Mouse (Mus musculus) MEL-GATA-1-ER (cell line): ENCODE measurements around the gene Pitx1.

Source experiments
- DNase-seq: peaks from one replicate; pipeline ENCODE4 v3.0.0-alpha.2; 2012; ENCODE audit warnings: low read depth; ENCODE audit errors: extremely low read depth

Gene Pitx1

GRCm38 (mm10) chr13:55830833-55831721 is 4.9 kb downstream of the Pitx1 start:
- DNase-seq, result no peak

GRCm38 (mm10) chr13:55830081-55830832 is 5.7 kb downstream of the Pitx1 start:
- no peak for DNase-seq

- no peak for DNase-seq
Observed at GRCm38 (mm10) chr13:55829018-55829655, 6.9 kb downstream of the Pitx1 start.

DNA sequence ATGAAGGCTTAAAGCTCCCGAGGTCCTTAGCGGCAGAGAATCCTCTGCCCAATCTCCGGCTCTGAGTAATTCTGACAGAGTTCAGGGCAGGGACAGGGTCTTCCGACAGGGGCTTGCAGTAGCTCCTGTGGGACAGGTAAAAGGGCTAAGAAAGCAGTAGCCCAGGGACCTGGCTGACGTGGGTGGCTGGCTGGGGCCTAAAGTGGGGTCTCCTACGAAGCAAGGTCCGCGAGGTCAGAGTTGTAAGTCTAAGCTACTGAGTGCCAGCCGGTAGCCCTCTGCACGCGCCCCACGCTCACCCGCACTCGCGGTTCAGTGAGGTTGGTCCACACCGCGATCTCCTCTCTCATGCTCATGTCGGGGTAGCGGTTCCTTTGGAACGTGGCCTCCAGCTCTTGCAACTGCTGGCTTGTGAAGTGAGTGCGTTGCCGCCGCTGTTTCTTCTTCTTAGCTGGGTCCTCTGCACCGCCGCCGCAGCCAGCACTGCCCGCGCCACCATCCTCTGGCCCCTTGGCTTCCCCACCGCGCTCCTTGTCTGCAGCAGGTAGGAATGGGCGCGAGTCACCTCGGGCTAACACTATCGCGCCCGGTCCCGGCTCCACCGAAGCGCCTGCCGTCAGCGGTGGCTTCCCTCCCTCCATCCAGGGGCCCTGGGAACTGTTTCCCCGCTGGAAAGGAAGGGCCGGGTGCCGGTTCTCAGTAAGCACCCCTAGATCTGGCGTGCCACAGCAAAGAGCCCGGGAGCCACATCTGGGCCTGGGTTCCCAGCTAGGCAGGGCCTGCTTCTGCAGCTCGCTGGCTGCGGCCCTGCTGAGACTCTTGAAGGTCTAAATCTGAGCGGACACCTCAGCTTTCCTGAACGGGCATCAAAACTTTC is 7.6 kb downstream of the Pitx1 start:
- DNase-seq, result no peak

DNA sequence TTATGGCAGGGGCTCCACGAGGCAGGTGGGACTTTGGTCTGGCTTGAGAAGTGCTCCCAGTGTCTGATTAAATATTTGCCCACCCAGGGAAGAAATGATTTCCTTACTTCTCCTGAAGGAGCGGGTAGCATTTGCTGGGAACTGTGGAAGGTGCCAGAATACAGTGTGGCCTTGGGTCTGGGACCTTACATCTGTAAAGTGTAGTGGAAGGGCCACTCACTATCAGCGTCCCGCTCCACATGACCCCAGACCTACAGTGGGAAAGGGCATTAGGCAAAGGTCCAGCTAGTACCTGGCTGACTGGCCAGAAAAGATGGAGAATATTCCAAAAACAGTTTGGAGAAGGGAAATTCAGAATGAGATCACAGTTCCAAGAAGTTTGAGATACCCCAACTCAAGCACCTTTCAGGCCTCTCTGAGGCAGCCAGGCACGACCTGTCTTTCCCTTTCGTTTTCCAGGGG is 8.3 kb downstream of the Pitx1 start:
- no peak for DNase-seq

DNA sequence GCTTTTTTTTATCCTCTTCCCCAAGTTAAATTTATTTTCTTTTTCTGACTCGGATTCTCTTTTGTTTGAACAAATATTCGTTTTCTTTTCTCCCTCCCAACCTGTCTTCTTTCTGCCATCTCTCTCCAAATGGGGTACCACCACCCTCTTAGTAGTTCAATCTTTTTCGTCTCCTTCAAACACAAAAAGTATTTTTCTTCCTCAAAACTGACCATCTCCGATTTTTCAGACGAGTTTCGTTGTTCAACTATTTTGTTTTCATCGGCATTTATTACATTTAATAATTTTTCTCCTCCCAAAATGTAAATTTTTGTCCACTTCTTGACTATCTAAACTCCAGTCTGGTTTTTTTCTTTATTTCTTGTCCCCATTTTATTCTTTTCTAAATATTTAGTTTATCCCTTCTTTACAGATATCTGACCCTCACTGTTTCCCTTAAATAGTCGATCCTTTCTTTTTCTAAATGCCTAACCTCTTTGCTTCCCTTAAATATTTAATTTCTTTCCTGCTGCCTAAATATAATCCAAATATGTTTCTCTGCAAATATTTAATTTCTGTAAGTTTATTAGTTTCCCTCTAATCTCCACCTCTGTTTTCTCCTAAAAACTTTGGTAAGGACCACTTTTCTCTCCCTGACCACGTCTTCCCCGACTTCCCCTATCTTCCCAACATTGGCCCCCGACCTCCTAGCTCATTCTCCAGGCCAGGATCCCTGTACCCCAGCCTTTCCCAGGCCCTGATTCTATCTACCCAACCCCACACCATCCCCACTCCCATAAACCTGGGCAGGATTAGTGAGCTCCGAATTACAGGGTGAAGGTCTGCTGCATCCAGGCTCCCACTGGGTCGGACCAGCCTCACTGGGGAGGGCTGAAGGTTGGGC is 9.0 kb downstream of the Pitx1 start:
- DNase-seq, result no peak

DNA sequence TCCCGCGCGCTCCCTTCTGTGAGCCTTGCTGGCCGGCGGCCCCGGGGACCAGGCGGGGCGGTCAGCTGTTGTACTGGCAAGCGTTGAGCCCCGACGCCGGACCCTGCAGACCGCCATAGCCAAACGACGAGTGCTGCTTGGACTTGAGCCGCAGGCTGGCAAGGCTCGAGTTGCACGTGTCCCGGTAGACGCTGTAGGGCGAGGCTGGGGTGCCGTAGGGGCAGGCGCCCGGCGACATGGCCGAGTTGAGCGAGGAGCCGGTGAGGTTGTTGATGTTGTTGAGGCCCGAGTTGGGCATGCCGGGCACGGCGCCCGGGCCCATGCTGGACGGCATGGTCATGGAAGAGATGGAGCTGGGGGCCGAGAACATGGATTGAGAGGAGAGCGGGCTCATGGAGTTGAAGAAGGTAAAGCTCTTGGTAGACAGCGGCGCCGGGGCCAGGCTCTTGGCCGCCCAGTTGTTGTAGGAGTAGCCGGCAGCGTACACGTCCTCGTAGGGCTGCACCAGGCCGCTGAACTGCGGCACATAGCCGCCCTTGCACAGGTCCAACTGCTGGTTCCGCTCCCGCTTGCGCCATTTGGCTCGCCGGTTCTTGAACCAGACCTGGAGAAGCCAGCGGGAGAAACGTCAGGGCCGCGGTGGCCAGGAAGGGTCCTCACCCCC is 9.9 kb downstream of the Pitx1 start:
- no peak for DNase-seq

GRCm38 (mm10) chr13:55825245-55825681 is 10.7 kb downstream of the Pitx1 start:
- no peak for DNase-seq

DNA sequence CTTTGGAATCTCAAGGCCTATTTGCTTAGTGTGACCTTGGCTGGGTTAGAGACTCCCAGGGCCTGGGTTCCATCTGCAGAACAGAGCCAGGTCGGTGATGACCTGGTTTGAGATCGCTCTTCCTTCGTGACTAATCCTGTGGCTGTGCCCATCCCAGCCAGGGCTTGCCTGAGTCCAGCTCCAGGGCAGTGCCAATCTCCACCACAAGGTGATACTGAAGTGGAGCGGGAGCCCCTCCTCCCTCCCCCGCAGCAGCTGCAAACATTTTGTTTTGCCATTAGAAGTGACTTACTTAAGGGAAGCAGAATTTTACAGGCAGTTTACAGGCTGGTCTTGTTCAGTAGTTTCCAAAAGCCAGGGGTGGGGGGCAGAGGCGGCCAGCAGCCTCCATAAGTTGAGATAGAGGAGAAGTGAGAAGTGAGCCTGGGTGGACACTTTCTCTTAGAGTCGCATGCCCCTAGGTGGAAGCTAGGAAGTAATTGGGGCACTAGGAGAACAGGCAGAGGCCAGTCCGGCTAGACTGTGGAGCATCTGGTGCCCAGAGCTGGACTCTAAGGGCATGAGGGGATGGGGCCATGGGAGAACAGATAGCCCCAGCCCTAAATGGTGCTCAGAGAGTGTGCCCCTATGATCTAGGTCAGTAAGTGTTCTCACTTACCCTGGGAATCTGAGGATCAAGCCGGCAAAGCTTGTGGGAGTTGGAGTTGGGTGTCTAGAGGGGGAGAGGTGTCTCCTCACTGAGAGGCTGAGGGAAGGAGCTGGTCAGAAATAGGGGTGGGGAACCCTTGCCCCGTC is 11.6 kb downstream of the Pitx1 start:
- no peak for DNase-seq

GRCm38 (mm10) chr13:55822499-55822898 is 13.5 kb downstream of the Pitx1 start:
- DNase-seq, result no peak

DNA sequence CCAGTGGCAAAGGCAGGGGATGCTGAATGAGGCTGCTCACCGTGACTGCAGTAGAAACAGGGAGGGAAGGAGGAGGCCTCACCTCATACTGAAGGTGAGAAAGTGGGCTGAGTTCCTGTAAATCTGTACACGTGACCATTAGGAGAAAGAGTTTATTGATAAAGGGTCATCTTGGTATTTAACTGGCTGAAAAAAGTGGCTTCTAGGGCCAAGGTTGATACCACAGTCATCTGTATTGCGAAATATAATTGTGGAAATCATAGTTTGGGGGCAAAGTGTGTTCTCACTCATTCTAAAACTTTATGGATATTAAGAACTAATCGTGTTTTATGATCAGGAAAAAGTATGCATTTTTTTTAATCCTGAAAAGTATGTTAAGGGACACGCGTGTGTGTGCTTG is 21.2 kb downstream of the Pitx1 start:
- DNase-seq, result no peak

DNA sequence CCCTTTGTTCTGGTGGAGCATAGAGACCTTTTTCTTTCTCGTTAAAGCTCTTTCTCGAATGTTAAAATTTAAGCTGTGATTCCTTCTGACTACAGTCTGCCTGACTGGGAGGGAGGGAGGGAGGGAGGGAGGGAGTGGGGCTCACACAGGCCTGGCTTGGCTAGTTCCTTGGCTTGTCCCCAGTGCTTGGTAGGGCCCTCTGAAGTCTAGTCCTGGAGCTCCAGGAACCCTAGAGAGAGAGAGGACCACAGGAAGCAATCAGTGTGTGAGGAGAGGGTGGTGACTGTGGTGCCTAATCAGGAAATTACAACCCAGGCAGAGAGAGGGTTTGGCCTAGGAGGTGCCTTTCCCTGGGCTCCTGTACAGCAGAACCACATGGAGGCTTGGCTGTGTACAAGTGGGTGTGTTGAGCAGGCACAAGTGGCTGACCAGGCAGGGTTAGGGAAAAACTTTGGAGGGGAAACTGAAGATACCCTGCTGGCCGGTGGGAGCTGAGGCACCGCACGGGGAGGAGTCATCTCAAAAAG is 22.4 kb downstream of the Pitx1 start:
- DNase-seq, result no peak

DNA sequence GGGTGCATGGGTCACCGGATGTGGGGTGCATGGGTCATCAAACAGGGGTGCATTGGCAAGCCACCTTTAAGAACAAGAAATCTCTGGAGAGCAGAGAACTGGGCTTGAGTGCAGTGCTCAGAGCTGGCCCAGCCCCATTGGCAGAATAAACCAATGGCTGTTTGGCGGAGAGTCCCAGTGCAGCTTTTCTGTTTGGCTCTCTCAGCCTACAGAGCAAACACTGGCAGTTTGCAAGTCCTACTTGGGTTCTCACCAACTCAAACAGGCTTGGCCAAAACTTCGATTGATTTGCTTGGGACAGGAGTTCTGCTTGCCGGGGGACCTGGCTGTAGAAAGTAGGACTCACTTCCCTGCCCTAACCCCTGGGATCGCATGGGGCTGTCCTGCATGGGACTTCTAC is 25.0 kb downstream of the Pitx1 start:
- no peak for DNase-seq

DNA sequence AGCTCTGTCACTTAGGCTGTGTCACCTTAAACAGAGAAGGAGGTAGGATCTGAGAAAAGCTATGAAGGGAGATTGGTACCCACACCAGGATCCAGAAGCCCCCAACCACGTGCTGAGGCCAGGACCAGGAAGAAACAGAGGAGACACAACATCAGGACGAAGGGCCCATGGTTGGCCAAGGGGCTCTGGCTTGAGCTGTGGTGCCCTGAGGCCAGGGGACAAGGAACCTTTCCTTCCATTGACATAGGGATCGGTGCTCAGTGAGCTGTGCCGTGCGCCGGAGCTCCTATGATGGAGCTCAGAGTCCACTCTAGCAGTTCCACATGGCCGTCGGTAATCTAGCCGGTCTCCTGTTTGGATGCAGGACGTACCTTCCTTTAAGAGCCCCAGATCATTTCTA is 26.3 kb downstream of the Pitx1 start:
- DNase-seq, result no peak

DNA sequence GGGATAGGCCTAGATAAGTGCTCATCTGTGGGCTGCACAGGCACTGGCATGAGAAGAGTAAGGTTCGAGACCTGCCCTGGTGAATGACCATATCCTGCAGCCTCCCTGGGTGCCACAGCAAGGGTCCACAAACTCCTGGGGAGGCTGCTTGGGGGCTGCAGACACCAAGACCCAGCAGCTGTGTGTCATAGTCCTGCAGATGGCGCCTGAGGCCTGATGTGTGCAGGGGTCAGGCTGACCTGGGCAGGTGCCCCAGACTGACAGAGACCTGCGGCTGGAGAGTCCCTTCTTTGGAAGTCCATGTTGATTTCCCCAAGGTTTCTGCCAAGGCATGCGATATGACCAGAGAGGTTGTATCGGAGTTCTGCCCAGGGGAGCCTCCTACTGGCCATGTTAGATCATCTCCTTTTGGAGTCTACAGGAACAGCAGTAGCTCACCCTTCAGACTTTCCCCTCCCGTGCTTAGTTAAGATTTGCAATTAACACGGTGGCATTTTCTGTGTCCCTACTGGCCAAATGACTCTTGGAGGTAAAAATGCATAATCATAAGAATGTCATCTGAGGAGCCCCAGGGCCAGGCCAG is 26.9 kb downstream of the Pitx1 start:
- no peak for DNase-seq

GRCm38 (mm10) chr13:55803973-55804372 is 32.0 kb downstream of the Pitx1 start:
- no peak for DNase-seq

DNA sequence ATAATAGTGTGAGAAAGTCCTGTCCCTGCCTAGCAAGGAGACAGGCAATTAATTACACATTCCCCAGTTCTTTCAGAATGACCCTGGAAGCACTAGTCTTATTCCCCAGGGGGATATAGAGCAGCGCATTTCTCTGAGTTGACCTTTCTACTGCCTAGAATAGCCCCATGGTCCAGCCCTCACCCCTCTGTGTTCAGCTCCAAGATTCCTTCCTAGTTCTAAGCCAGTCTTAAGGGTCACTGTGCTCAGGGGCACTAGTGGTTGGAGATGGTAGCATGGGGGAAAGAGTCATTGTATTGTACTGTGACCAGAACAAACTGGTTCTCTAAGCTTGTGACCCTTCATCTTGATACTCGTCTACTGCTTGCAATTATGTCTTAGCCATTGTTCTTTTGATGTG is 34.7 kb downstream of the Pitx1 start:
- no peak for DNase-seq

DNA sequence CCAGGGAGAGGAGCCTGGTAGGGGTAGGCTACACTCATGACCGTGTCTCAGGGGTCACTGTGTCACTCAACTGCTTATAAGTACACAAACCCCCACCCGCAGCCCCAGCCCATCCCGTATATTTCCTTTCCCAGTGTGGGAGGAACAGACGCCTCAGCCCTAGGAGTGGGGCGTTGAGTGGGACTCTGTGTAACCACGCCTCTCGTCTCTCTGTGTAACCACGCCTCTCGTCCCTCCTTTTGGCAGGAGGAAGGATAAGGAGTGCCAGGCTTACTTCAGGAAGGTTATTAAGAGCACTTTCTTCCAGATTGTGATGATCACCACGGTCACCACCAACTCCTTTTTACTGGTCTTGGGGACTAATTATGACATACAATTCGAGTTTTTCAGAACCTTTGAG is 49.9 kb downstream of the Pitx1 start:
- DNase-seq, result no peak
